In genomic region chr4:135948142-135948541, GRCm38 (mm10) we compare ENCODE assay signal across 16 mouse cellular contexts. TPM values are rescaled to one million over a fixed set of nuclear protein-coding genes. Genes with fewer than 3 reads are reported as not detected.
DNase-seq lines count a peak whose midpoint lies in the region; ATAC-seq lines count a peak whose summit lies in the region.
"Had no signal": no experiment of that assay in that cellular context is flagged by ENCODE, and none has a peak within 500 bp of the region (broad histone marks: within the 10 kb centered on the region; RNA-seq: fewer than 3 reads in every experiment).

No protein-coding gene starts in this region.

- no peak overlapping the region for H3K9ac ChIP-seq in neural tube, embryonic 15.5 days (replicated peaks)
- peak overlapping the region; percentile 4; the same call in 1 of the 2 replicates for H3K9ac ChIP-seq in liver, embryonic 16.5 days (ENCODE audit: low read depth, low read length)
- H3K9ac ChIP-seq: forebrain, embryonic 15.5 days; hindbrain, embryonic 14.5 days; limb, embryonic 15.5 days; neural tube, embryonic 12.5 days had no signal

- H3K27me3 ChIP-seq in neural tube, embryonic 15.5 days (replicated peaks), result no peaks in the 10 kb centered on the region
- no peaks in the 10 kb centered on the region for H3K27me3 ChIP-seq in liver, embryonic 16.5 days (ENCODE audit: control insufficient read depth, insufficient read depth, low read depth, low read length)
- H3K27me3 ChIP-seq: forebrain, embryonic 15.5 days; limb, embryonic 15.5 days; neural tube, embryonic 12.5 days had no signal

- no peak overlapping the region for H3K4me3 ChIP-seq in neural tube, embryonic 15.5 days (replicated peaks)
- H3K4me3 ChIP-seq in liver, embryonic 16.5 days (ENCODE audit: low read depth, low read length), result no peak overlapping the region
- H3K4me3 ChIP-seq: forebrain, embryonic 15.5 days; midbrain, embryonic 10.5 days; neural tube, embryonic 12.5 days had no signal

- H3K9me3 ChIP-seq in neural tube, embryonic 15.5 days (replicated peaks), result no peaks in the 10 kb centered on the region
- H3K9me3 ChIP-seq in liver, embryonic 16.5 days (replicated peaks; ENCODE audit: control insufficient read depth, low read length), result no peaks in the 10 kb centered on the region; the same call in 1 of the 2 replicates
- H3K9me3 ChIP-seq: forebrain, embryonic 15.5 days; limb, embryonic 15.5 days; neural tube, embryonic 12.5 days had no signal

- peaks cover 22% of the 10 kb centered on the region for H3K36me3 ChIP-seq in neural tube, embryonic 15.5 days
- peaks cover 16% of the 10 kb centered on the region for H3K36me3 ChIP-seq in liver, embryonic 16.5 days (ENCODE audit: control insufficient read depth, insufficient read depth)

- intact Hi-C loops in heart, postnatal 25 days (cut with DNase I), result no loop called here

- 92% methylated on average over 8 of the region's 8 CpGs for WGBS in neural tube, embryonic 15.5 days
- WGBS in liver, embryonic 16.5 days (ENCODE audit: insufficient replicate concordance), result 77% methylated on average over 8 of the region's 8 CpGs

- DNase-seq in heart, adult 8-10 months (ENCODE audit: low spot score), result peak; percentile 51
- no peak for DNase-seq in heart, postnatal 25 days (ENCODE audit: low spot score)
- no peak for DNase-seq in neural tube, embryonic 10.5 days (ENCODE audit: extremely low spot score, low spot score)
- no peak for DNase-seq in layer of hippocampus, adult 9-11 months
- no peak for DNase-seq in right cerebral cortex, adult 18-20 months
- DNase-seq: adrenal gland, postnatal 14 days; gastrocnemius, postnatal 14 days; thymus, postnatal 14 days had no signal

- peak overlapping the region; percentile 16; the same call in 1 of the 2 replicates for H3K4me2 ChIP-seq in neural tube, embryonic 15.5 days
- H3K4me2 ChIP-seq in liver, embryonic 16.5 days (ENCODE audit: low read depth, low read length), result 0 out of 2 replicates have a peak overlapping the region, but pooled peaks have one; percentile 9
- H3K4me2 ChIP-seq: limb, embryonic 15.5 days; neural tube, embryonic 12.5 days had no signal

- no peak for ATAC-seq in neural tube, embryonic 15.5 days (ENCODE audit: low FRiP score)
- ATAC-seq in liver, embryonic 16.5 days (ENCODE audit: low read depth), result no peak
- ATAC-seq: forebrain, embryonic 15.5 days had no signal

- peaks cover 31% of the 10 kb centered on the region for H3K4me1 ChIP-seq in neural tube, embryonic 15.5 days
- peaks cover 29% of the 10 kb centered on the region for H3K4me1 ChIP-seq in liver, embryonic 16.5 days (ENCODE audit: control insufficient read depth, low read depth, low read length)

- H3K27ac ChIP-seq in neural tube, embryonic 15.5 days (replicated peaks), result no peak overlapping the region
- H3K27ac ChIP-seq in liver, embryonic 16.5 days (ENCODE audit: low read length), result peak overlapping the region; percentile 14; the same call in 1 of the 2 replicates
- H3K27ac ChIP-seq: forebrain, embryonic 15.5 days; hindbrain, embryonic 14.5 days; kidney, postnatal 0 days; limb, embryonic 15.5 days; midbrain, embryonic 10.5 days; neural tube, embryonic 12.5 days had no signal

RNA-seq across cellular contexts. Expression of gene Hmgcl, which starts 1.9 kb away (rescaled TPM):
- 10 to 100 TPM; 83.3 to 91.3 (median 85.0) TPM for total RNA-seq in heart, adult 8-10 months (2022)
- 10 to 100 TPM; 71.5 to 74.8 TPM for total RNA-seq in heart, postnatal 25 days (2021)
- 68.2 and 68.9 TPM in 2 replicates for polyA plus RNA-seq in neural tube, embryonic 15.5 days (2015; fragmentation: Nextera tagmentation; extraction: Ambion mirVana)
- polyA plus RNA-seq in liver, embryonic 16.5 days (2015; fragmentation: Nextera tagmentation; extraction: Ambion mirVana), result 105 and 107 TPM in 2 replicates

RNA-seq across cellular contexts. Expression of gene Gale, which starts 15.4 kb away (rescaled TPM):
- total RNA-seq in heart, adult 8-10 months (2022), result 1 to 10 TPM; 1.2 to 3.2 (median 1.6) TPM
- total RNA-seq in heart, postnatal 25 days (2021), result 1 to 10 TPM; 1.8 to 2.5 TPM
- polyA plus RNA-seq in neural tube, embryonic 15.5 days (2015; fragmentation: Nextera tagmentation; extraction: Ambion mirVana), result 47.7 and 53.5 TPM in 2 replicates
- polyA plus RNA-seq in liver, embryonic 16.5 days (2015; fragmentation: Nextera tagmentation; extraction: Ambion mirVana), result 34.5 and 37.6 TPM in 2 replicates

RNA-seq across cellular contexts. Expression of gene Lypla2, which starts 24.3 kb away (rescaled TPM):
- total RNA-seq in heart, adult 8-10 months (2022), result 10 to 100 TPM; 32.5 to 38.4 (median 35.9) TPM
- 10 to 100 TPM; 34.6 to 37.6 TPM for total RNA-seq in heart, postnatal 25 days (2021)
- polyA plus RNA-seq in neural tube, embryonic 15.5 days (2015; fragmentation: Nextera tagmentation; extraction: Ambion mirVana), result 200 and 211 TPM in 2 replicates
- polyA plus RNA-seq in liver, embryonic 16.5 days (2015; fragmentation: Nextera tagmentation; extraction: Ambion mirVana), result 37.0 and 39.9 TPM in 2 replicates

RNA-seq across cellular contexts. Expression of gene Fuca1, which starts 27.6 kb away (rescaled TPM):
- total RNA-seq in heart, adult 8-10 months (2022), result 10 to 100 TPM; 29.8 to 40.8 (median 34.6) TPM
- total RNA-seq in heart, postnatal 25 days (2021), result 10 to 100 TPM; 27.4 to 29.0 TPM
- 68.6 and 71.5 TPM in 2 replicates for polyA plus RNA-seq in neural tube, embryonic 15.5 days (2015; fragmentation: Nextera tagmentation; extraction: Ambion mirVana)
- polyA plus RNA-seq in liver, embryonic 16.5 days (2015; fragmentation: Nextera tagmentation; extraction: Ambion mirVana), result 22.7 and 28.0 TPM in 2 replicates

RNA-seq across cellular contexts. Expression of gene Pithd1, which starts 38.9 kb away (rescaled TPM):
- total RNA-seq in heart, adult 8-10 months (2022), result 10 to 100 TPM; 20.8 to 23.4 (median 21.6) TPM
- total RNA-seq in heart, postnatal 25 days (2021), result 10 to 100 TPM; 16.0 to 18.0 TPM
- 71.9 and 94.0 TPM in 2 replicates for polyA plus RNA-seq in neural tube, embryonic 15.5 days (2015; fragmentation: Nextera tagmentation; extraction: Ambion mirVana)
- polyA plus RNA-seq in liver, embryonic 16.5 days (2015; fragmentation: Nextera tagmentation; extraction: Ambion mirVana), result 61.4 and 63.3 TPM in 2 replicates
